Mouse (Mus musculus) heart, postnatal 0 days (tissue): ENCODE data around the gene Zdbf2. TPM values are rescaled to one million over a fixed set of nuclear protein-coding genes. Genes with fewer than 3 reads are reported as not detected.
A peak's percentile ranks its signal among the peaks of the same experiment; 100 is the strongest.

Experiments used
- ATAC-seq: fragments of 200-750 bp; cut with Nextera tagmentation; 2 replicates; pipeline ENCODE4 v1.8.0; 2017; ENCODE audit warnings: low read depth, moderate number of reproducible peaks, moderate library complexity; ENCODE audit not compliant: insufficient read depth
- DNase-seq: peaks from one replicate; pipeline ENCODE4 v3.0.0-alpha.2; 2016; ENCODE audit warnings: low spot score
- H3K27ac ChIP-seq: fragments of 300-500 bp; sonication (generic); 2 replicates; pipeline ENCODE4 v1.5.1; 2014; ENCODE audit warnings: low read depth, mild to moderate bottlenecking
- H3K27me3 ChIP-seq: fragments of 300-500 bp; sonication (generic); 2 replicates; pipeline ENCODE4 v1.6.1; 2014; ENCODE audit warnings: low read length, mixed read lengths; ENCODE audit not compliant: control insufficient read depth, insufficient read depth
- H3K36me3 ChIP-seq: fragments of 300-500 bp; sonication (generic); replicated peaks from 2 replicates; pipeline ENCODE4 v1.6.1; 2014; ENCODE audit warnings: low read length, mixed read lengths; ENCODE audit not compliant: control insufficient read depth, insufficient read depth
- H3K4me1 ChIP-seq: fragments of 300-500 bp; sonication (generic); 2 replicates; pipeline ENCODE4 v1.6.1; 2014; ENCODE audit warnings: antibody characterized with exemption; ENCODE audit not compliant: control insufficient read depth, insufficient read depth
- H3K4me2 ChIP-seq: fragments of 300-500 bp; sonication (generic); 2 replicates; pipeline ENCODE4 v1.6.1; 2014; ENCODE audit warnings: low read depth, mild to moderate bottlenecking, low read length, moderate library complexity
- H3K4me3 ChIP-seq: fragments of 300-500 bp; sonication (generic); 2 replicates; pipeline ENCODE4 v1.5.1; 2014; ENCODE audit warnings: low read depth, low read length
- H3K9ac ChIP-seq: fragments of 300-500 bp; sonication (generic); replicated peaks from 2 replicates; pipeline ENCODE4 v1.6.1; 2014; ENCODE audit warnings: low read depth, low read length, mixed read lengths
- H3K9me3 ChIP-seq: fragments of 300-500 bp; sonication (generic); replicated peaks from 2 replicates; pipeline ENCODE4 v1.6.1; 2016; ENCODE audit warnings: low read length; ENCODE audit not compliant: control insufficient read depth
- CTCF ChIP-seq: IDR thresholded peaks from 2 replicates; pipeline ENCODE4 v1.5.1; 2016; ENCODE audit warnings: antibody characterized with exemption, control low read depth, low read depth
- EP300 ChIP-seq: IDR thresholded peaks from 2 replicates; pipeline ENCODE4 v1.6.1; 2016; ENCODE audit warnings: antibody characterized with exemption, low read depth
- WGBS: fragments of 180-500 bp; shearing (Covaris S2); extraction: QIAGEN DNeasy Blood & Tissue Kit; methylation state at CpG from one replicate; pipeline ENCODE4 v1.1.7; 2014; 5-methylcytosine and 5-hydroxymethylcytosine counted together
- polyA plus RNA-seq: library from polyadenylated mRNA; unstranded; fragments of >200 nt; fragmentation: Nextera tagmentation; extraction: Ambion mirVana; gene quantifications from 2 replicates; pipeline ENCODE4 v1.2.1, GENCODE M21; 2015
- total RNA-seq: library from RNA; depleted of rRNA; stranded (reverse); fragments of >200 nt; gene quantifications from 2 replicates; pipeline ENCODE4 v1.2.3, GENCODE M21; 2014; ENCODE audit warnings: low replicate concordance

The Zdbf2 gene
- total and polyA plus RNA-seq, 2 experiments from 2014 or later = 2.0 to 3.5 TPM

GRCm38 (mm10) chr1:63265461-63265860 is 7.6 kb upstream of the Zdbf2 start:
- Histone ChIP-seq H3K9me3 (no peaks in the 10 kb centered on the region), H3K27ac (no peak overlapping the region), H3K4me3 (no peak overlapping the region), H3K9ac (no peak overlapping the region), H3K36me3 (no peaks in the 10 kb centered on the region), H3K4me1 (no peaks in the 10 kb centered on the region), H3K27me3 (peaks cover 98% of the 10 kb centered on the region), H3K4me2 (no peak overlapping the region)
- TF ChIP-seq CTCF (no peak), EP300 (no peak)
- no peak for DNase-seq
- 46% methylated on average over 4 of the region's 4 CpGs for WGBS
- ATAC-seq = no peak

GRCm38 (mm10) chr1:63266121-63266520 is 6.9 kb upstream of the Zdbf2 start:
- TF ChIP-seq CTCF = no peak
- no peak for TF ChIP-seq EP300
- Histone ChIP-seq H3K9me3 (no peaks in the 10 kb centered on the region), H3K4me3 (no peak overlapping the region), H3K27ac (no peak overlapping the region), H3K4me2 (no peak overlapping the region), H3K4me1 (no peaks in the 10 kb centered on the region), H3K36me3 (no peaks in the 10 kb centered on the region), H3K27me3 (peaks cover 98% of the 10 kb centered on the region), H3K9ac (no peak overlapping the region)
- WGBS = 45% methylated on average over 12 of the region's 12 CpGs
- ATAC-seq = no peak
- DNase-seq = no peak

GRCm38 (mm10) chr1:63266716-63267115 is 6.3 kb upstream of the Zdbf2 start:
- no peaks in the 10 kb centered on the region for H3K36me3 ChIP-seq
- no peak overlapping the region for H3K9ac ChIP-seq
- 42% methylated on average over 15 of the region's 15 CpGs for WGBS
- H3K27me3 ChIP-seq = peaks cover 98% of the 10 kb centered on the region
- no peak overlapping the region for H3K27ac ChIP-seq
- ATAC-seq (no peak), DNase-seq (no peak)
- H3K4me3 ChIP-seq = no peak overlapping the region
- no peaks in the 10 kb centered on the region for H3K9me3 ChIP-seq
- no peaks in the 10 kb centered on the region for H3K4me1 ChIP-seq
- H3K4me2 ChIP-seq = no peak overlapping the region
- TF ChIP-seq CTCF = no peak
- TF ChIP-seq EP300 = no peak

GRCm38 (mm10) chr1:63272125-63272675 is 865 bp upstream of the Zdbf2 start:
- ATAC-seq = no peak
- no peak for TF ChIP-seq CTCF
- TF ChIP-seq EP300 = no peak
- WGBS = 27% methylated on average over 8 of the region's 8 CpGs
- H3K27me3 ChIP-seq = peaks cover 91% of the 10 kb centered on the region
- H3K36me3 ChIP-seq = no peaks in the 10 kb centered on the region
- no peak overlapping the region for H3K27ac ChIP-seq
- no peak for DNase-seq
- H3K4me2 ChIP-seq = no peak overlapping the region
- H3K4me1 ChIP-seq = no peaks in the 10 kb centered on the region
- H3K9ac ChIP-seq = no peak overlapping the region
- H3K9me3 ChIP-seq = no peaks in the 10 kb centered on the region
- H3K4me3 ChIP-seq = no peak overlapping the region; the same call in 1 of the 2 replicates

- no peak for TF ChIP-seq CTCF
- TF ChIP-seq EP300 = no peak
- WGBS = under 1% methylated on average over 72 of the region's 89 CpGs
- no peaks in the 10 kb centered on the region for H3K9me3 ChIP-seq
- no peaks in the 10 kb centered on the region for H3K4me1 ChIP-seq
- H3K36me3 ChIP-seq = no peaks in the 10 kb centered on the region
- no peak overlapping the region for H3K27ac ChIP-seq
- peaks cover 92% of the 10 kb centered on the region for H3K27me3 ChIP-seq
- peak overlapping the region; percentile 55; the same call in 1 of the 2 replicates for H3K9ac ChIP-seq
- H3K4me2 ChIP-seq = peak overlapping the region; percentile 74
- H3K4me3 ChIP-seq = peak overlapping the region; percentile 55
- ATAC-seq (peak; percentile 48), DNase-seq (no peak)
Observed at GRCm38 (mm10) chr1:63273339-63273951, 380 bp downstream of the Zdbf2 start.
